Mouse (Mus musculus) right cerebral cortex, postnatal 10 days (tissue): ENCODE data around the gene Rbmxl1.

ENCODE experiments used
- DNase-seq, 2 experiments: peaks; one replicate each; pipeline ENCODE4 v3.0.0; 2021; ENCODE audit warnings: low spot score in 2 of 2

Rbmxl1 gene

DNA sequence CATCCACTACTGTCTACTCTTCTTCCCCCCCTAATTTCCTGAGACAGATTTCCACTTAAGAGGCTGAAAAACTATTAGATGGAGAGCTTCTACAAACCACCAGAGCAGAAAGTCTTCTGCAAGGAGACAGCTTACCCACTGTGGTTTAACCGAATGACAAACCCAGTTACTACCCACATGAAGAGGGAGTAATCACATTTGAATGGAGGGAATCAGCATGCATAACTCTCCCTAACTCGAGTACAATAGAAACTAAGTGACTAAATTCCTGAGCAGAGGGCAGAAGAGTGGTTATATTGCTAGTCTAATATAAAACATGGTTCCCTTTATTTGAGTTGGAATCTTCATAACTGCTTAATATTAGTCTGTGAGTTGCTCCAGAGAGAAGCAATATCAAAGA lies 15.7 kb downstream of the Rbmxl1 start:
- DNase-seq: no peak

DNA sequence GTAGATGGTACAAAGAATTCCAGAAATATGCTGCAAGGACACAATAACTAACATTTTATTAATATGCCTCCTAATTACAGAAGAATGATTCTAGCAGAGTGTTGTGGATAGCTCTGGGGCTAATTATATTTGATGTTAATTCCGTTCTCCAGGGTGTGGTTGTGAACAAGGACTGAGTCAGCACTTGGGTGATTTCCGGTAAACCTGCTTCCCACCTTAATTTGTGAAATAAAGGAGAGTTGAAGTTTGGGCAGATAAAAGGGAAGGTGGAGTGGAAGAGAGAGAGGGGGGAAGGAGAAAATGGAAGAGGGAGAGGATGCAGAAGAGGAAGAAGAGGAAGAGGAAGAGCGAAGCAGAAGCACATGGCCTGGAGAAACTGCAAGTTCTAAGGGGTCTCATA lies 19.0 kb downstream of the Rbmxl1 start:
- DNase-seq: no peak

DNA sequence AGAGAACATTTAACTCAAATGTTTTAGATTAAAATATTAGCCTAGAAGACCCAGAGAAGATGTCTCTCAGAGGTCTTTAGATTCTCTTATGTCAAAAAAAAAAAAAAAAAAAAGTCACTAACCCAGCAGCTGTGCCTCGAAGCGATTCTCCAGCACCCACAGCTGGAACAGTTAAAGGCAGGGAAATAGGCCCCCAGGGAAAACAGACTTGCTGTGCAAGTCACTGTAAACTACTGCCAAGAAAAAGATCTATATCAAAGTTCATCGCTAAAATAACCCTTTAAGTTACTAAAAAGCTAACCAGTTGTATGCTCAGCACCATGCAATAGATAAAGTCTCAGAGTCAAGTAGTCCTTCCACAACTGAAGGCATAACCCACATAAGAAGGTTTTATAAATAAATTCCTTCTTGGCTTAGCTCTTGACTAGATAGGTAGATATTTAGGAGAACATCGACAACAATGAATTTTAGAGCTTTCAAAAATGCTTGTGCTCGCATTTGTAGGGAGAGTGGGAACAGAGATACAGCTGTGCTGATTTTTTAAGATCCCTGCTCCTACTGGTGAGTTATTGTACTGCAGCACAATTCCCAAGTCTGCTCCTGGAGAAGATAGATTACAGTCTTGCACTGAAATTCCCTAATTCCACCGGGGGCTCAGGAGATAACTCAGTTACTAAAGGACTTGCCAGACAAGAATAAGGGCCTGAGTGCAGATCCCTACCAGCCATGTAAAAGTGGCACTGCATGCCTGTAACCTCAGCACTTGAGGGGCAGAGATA lies 31.5 kb downstream of the Rbmxl1 start:
- no peak for DNase-seq

DNA sequence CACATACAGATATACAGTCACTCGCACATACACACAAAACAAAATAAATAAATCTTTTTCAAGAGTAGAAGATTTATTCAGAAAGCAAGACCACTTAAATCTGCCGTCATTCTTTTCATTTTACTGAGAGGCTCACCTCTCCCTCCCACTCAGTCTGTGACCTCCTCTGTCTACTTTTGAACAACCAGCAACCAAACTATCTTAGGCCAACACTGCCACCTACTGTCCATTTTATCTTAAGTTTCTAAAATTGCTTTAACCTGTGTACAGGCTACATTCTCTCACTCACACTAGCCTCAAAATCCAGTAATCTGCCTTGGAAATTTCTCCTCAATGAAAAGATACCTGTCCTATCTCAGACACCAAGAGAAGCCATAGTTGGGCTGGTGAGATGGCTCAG lies 40.8 kb downstream of the Rbmxl1 start:
- DNase-seq: no peak

DNA sequence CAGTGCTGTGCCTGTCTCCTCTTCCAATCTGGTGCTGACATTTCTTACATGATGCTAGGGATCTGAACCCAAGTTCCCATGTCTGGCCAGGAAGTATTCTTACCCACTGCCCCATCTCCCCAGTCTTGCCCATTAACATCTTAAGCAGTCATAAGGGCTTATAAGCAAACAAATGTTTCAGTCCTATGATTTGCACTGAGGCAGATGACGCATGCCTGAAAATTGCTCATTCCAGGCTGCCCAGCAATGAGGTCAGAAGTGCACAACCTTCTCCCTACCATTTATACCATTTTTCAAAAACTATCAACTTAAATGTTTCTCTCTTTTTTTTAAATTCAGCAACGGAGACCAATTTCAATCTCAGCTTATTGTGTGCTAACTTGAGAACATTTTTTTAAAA lies 44.8 kb downstream of the Rbmxl1 start:
- DNase-seq: no peak

DNA sequence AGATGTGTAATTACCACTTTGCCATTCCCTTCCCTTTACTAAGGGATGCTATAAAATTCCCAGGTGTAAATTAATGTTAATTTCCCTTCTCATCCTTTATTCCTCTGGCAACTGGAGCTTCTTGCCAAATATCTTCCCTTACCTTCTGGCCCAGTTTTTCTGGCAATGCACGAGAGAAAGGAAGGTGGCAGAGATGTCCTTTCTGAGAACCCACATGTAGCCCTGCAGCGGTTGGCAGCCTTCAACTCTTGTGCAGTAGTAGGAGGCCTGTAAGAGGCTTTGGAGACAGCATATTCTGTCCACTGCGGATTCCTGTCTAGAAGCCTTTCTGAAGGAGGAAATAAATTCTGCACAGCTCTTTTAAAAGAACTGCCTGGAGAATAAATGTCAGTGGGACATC lies 52.3 kb downstream of the Rbmxl1 start:
- no peak for DNase-seq
